Mouse (Mus musculus) embryo, embryonic 10.5 days (tissue): ENCODE results near the gene Fam155a.
"Not testable (repeated sequence)": the region's sequence is repeated elsewhere in the genome, so short reads cannot be mapped to it uniquely, and the experiment has no call there.

ENCODE experiments used
- DNase-seq: peaks from one replicate; pipeline ENCODE4 v3.0.0-alpha.2; 2015; ENCODE audit warnings: low spot score

Gene Fam155a

GRCm38 (mm10) chr8:9660014-9660413 is 110.9 kb downstream of the Fam155a start:
- DNase-seq = not testable (repeated sequence)

GRCm38 (mm10) chr8:9656901-9657300 is 114.1 kb downstream of the Fam155a start:
- DNase-seq = no peak

- no peak for DNase-seq
Measured at GRCm38 (mm10) chr8:9654826-9655225, 116.1 kb downstream of the Fam155a start.

GRCm38 (mm10) chr8:9653643-9654042 is 117.3 kb downstream of the Fam155a start:
- no peak for DNase-seq

GRCm38 (mm10) chr8:9638162-9638561 is 132.8 kb downstream of the Fam155a start:
- no peak for DNase-seq

- peak; percentile 63 for DNase-seq
Measured at GRCm38 (mm10) chr8:9635240-9635639, 135.7 kb downstream of the Fam155a start.

GRCm38 (mm10) chr8:9607086-9607701 is 163.8 kb downstream of the Fam155a start:
- no peak for DNase-seq

GRCm38 (mm10) chr8:9596003-9596402 is 175.0 kb downstream of the Fam155a start:
- no peak for DNase-seq

- DNase-seq = no peak
Measured at GRCm38 (mm10) chr8:9581836-9582235, 189.1 kb downstream of the Fam155a start.

- DNase-seq = peak; percentile 78
Measured at GRCm38 (mm10) chr8:9580192-9580591, 190.8 kb downstream of the Fam155a start.

GRCm38 (mm10) chr8:9571977-9572376 is 199.0 kb downstream of the Fam155a start:
- no peak for DNase-seq

GRCm38 (mm10) chr8:9569516-9570170 is 201.3 kb downstream of the Fam155a start:
- DNase-seq = no peak

- DNase-seq = no peak
Measured at GRCm38 (mm10) chr8:9549199-9549598, 221.8 kb downstream of the Fam155a start.

GRCm38 (mm10) chr8:9547558-9547954 is 223.4 kb downstream of the Fam155a start:
- no peak for DNase-seq

GRCm38 (mm10) chr8:9546919-9547557 is 223.9 kb downstream of the Fam155a start:
- no peak for DNase-seq

GRCm38 (mm10) chr8:9546429-9546828 is 224.5 kb downstream of the Fam155a start:
- no peak for DNase-seq

GRCm38 (mm10) chr8:9545665-9546064 is 225.3 kb downstream of the Fam155a start:
- no peak for DNase-seq

- peak; percentile 5 for DNase-seq
Measured at GRCm38 (mm10) chr8:9535730-9536372, 235.1 kb downstream of the Fam155a start.

- no peak for DNase-seq
Measured at GRCm38 (mm10) chr8:9526515-9526914, 244.4 kb downstream of the Fam155a start.

GRCm38 (mm10) chr8:9521577-9521976 is 249.4 kb downstream of the Fam155a start:
- DNase-seq = no peak

- DNase-seq = peak; percentile 22
Measured at GRCm38 (mm10) chr8:9500751-9501150, 270.2 kb downstream of the Fam155a start.

- no peak for DNase-seq
Measured at GRCm38 (mm10) chr8:9494225-9494598, 276.7 kb downstream of the Fam155a start.
